17 mouse cellular contexts compared by ENCODE assay signal in the genomic region with DNA sequence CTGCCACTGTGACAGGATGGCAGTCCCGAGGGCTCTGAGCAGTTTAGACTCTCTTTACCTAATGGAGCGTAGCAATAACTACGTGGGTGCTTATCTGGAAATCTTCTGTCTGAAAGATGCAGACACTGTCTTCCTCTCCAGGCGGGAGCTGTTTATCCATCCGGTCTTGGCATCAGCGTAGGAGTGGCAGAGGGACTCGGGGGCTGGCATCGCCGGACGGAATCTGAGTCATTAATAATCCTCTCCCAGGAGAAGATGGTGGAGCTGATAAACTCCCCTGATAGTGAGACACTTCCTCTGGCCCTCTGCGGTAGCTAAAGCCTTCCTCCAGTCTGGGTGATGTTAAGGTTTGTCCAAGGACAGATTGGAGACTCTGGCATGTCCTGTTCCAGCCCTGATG. TPM values are rescaled to one million over a fixed set of nuclear protein-coding genes. Genes with fewer than 3 reads are reported as not detected.
A peak's percentile ranks its signal among the peaks of the same experiment; 100 is the strongest.
DNase-seq lines count a peak whose midpoint lies in the region; ATAC-seq lines count a peak whose summit lies in the region.
"Had no signal": no experiment of that assay in that cellular context is flagged by ENCODE, and none has a peak within 500 bp of the region (broad histone marks: within the 10 kb centered on the region; RNA-seq: fewer than 3 reads in every experiment).

No protein-coding gene starts in this region.

- no peak for DNase-seq in lung, adult 18-20 months
- peak; percentile 45 for DNase-seq in lung, postnatal 10 days
- peak; percentile 18 to 61 for DNase-seq in lung, postnatal 4 days
- DNase-seq in embryo, embryonic 11 days: no peak
- DNase-seq in cerebellum, adult 18-20 months: no peak
- DNase-seq: adrenal gland, postnatal 25 days; cerebellum, adult 8-10 months; forebrain, postnatal 0 days; gastrocnemius, postnatal 14 days; heart, postnatal 36 days had no signal

- H3K27me3 ChIP-seq in kidney, embryonic 16.5 days (ENCODE audit: insufficient read depth, low read length): no peaks in the 10 kb centered on the region
- no peaks in the 10 kb centered on the region for H3K27me3 ChIP-seq in kidney, embryonic 14.5 days (ENCODE audit: control insufficient read depth, insufficient read depth, low read length)
- H3K27me3 ChIP-seq in lung, embryonic 16.5 days (ENCODE audit: control insufficient read depth, insufficient read depth, low read depth, low read length): no peaks in the 10 kb centered on the region
- H3K27me3 ChIP-seq: forebrain, embryonic 13.5 days; heart, embryonic 13.5 days; hindbrain, embryonic 15.5 days had no signal

- H3K4me2 ChIP-seq in kidney, embryonic 16.5 days (replicated peaks; ENCODE audit: low read depth, low read length): no peak overlapping the region
- no peak overlapping the region for H3K4me2 ChIP-seq in kidney, embryonic 14.5 days (replicated peaks; ENCODE audit: low read depth, low read length)
- no peak overlapping the region for H3K4me2 ChIP-seq in lung, embryonic 16.5 days (ENCODE audit: low read depth, low read length)
- H3K4me2 ChIP-seq: forebrain, embryonic 13.5 days; heart, embryonic 13.5 days; hindbrain, embryonic 15.5 days had no signal

- ATAC-seq in kidney, embryonic 16.5 days (ENCODE audit: low FRiP score, low TSS enrichment): 0 out of 2 replicates have a peak, but pooled peaks have one; percentile 32
- ATAC-seq in kidney, embryonic 14.5 days (ENCODE audit: low FRiP score, low TSS enrichment): no peak
- 0 out of 2 replicates have a peak, but pooled peaks have one; percentile 19 for ATAC-seq in lung, embryonic 16.5 days (ENCODE audit: low read depth)
- ATAC-seq: forebrain, embryonic 13.5 days; forebrain, postnatal 0 days had no signal

- peak overlapping the region; percentile 29; the same call in 1 of the 2 replicates for H3K27ac ChIP-seq in kidney, embryonic 16.5 days (ENCODE audit: low read length)
- no peak overlapping the region for H3K27ac ChIP-seq in kidney, embryonic 14.5 days (ENCODE audit: low read depth, low read length)
- no peak overlapping the region for H3K27ac ChIP-seq in lung, embryonic 16.5 days (ENCODE audit: low read length)
- H3K27ac ChIP-seq: embryonic facial prominence, embryonic 10.5 days; forebrain, embryonic 13.5 days; heart, embryonic 13.5 days; hindbrain, embryonic 15.5 days had no signal

- H3K4me3 ChIP-seq in kidney, embryonic 16.5 days (ENCODE audit: low read length): no peak overlapping the region
- no peak overlapping the region for H3K4me3 ChIP-seq in kidney, embryonic 14.5 days (ENCODE audit: low read length)
- H3K4me3 ChIP-seq in lung, embryonic 16.5 days (ENCODE audit: low read length): no peak overlapping the region
- H3K4me3 ChIP-seq: embryonic facial prominence, embryonic 10.5 days; forebrain, embryonic 13.5 days; heart, embryonic 13.5 days; hindbrain, embryonic 15.5 days had no signal

- no peaks in the 10 kb centered on the region for H3K36me3 ChIP-seq in kidney, embryonic 16.5 days (ENCODE audit: insufficient read depth, low read length)
- no peaks in the 10 kb centered on the region for H3K36me3 ChIP-seq in kidney, embryonic 14.5 days (ENCODE audit: control insufficient read depth, insufficient read depth, low read length)
- no peaks in the 10 kb centered on the region for H3K36me3 ChIP-seq in lung, embryonic 16.5 days (ENCODE audit: control insufficient read depth, insufficient read depth, low read length)
- H3K36me3 ChIP-seq: embryonic facial prominence, embryonic 10.5 days; heart, embryonic 13.5 days; hindbrain, embryonic 15.5 days had no signal

- 19% methylated on average over 11 of the region's 11 CpGs for WGBS in kidney, embryonic 16.5 days
- 25% methylated on average over 11 of the region's 11 CpGs for WGBS in kidney, embryonic 14.5 days
- WGBS in lung, embryonic 16.5 days: 22% methylated on average over 11 of the region's 11 CpGs

- H3K9ac ChIP-seq in kidney, embryonic 16.5 days (replicated peaks; ENCODE audit: low read length): no peak overlapping the region
- no peak overlapping the region for H3K9ac ChIP-seq in kidney, embryonic 14.5 days (ENCODE audit: low read depth, low read length)
- H3K9ac ChIP-seq in lung, embryonic 16.5 days (ENCODE audit: low read length): no peak overlapping the region
- H3K9ac ChIP-seq: forebrain, embryonic 13.5 days; forebrain, postnatal 0 days; heart, embryonic 13.5 days; hindbrain, embryonic 15.5 days had no signal

- no peaks in the 10 kb centered on the region for H3K9me3 ChIP-seq in kidney, embryonic 16.5 days (ENCODE audit: low read length)
- no peaks in the 10 kb centered on the region for H3K9me3 ChIP-seq in kidney, embryonic 14.5 days (ENCODE audit: control insufficient read depth, low read length)
- H3K9me3 ChIP-seq in lung, embryonic 16.5 days (ENCODE audit: control insufficient read depth, low read length): no peaks in the 10 kb centered on the region
- H3K9me3 ChIP-seq: embryonic facial prominence, embryonic 10.5 days; forebrain, embryonic 13.5 days; heart, embryonic 13.5 days; hindbrain, embryonic 15.5 days had no signal

- peaks cover 5% of the 10 kb centered on the region; the same call in 1 of the 2 replicates for H3K4me1 ChIP-seq in kidney, embryonic 16.5 days (ENCODE audit: insufficient read depth, low read length)
- H3K4me1 ChIP-seq in kidney, embryonic 14.5 days (ENCODE audit: control insufficient read depth, insufficient read depth, low read length): 0 out of 2 replicates have a peak, but pooled peaks cover 2% of the 10 kb centered on the region
- H3K4me1 ChIP-seq in lung, embryonic 16.5 days (replicated peaks; ENCODE audit: control insufficient read depth, insufficient read depth, low read length): no peaks in the 10 kb centered on the region
- H3K4me1 ChIP-seq: forebrain, embryonic 13.5 days; heart, embryonic 13.5 days; hindbrain, embryonic 15.5 days had no signal

RNA-seq across cellular contexts. Expression of a gene that starts 52.9 kb away (rescaled TPM):
- 8.5 and 8.6 TPM in 2 replicates for polyA plus RNA-seq in kidney, embryonic 16.5 days (2015; fragmentation: Nextera tagmentation; extraction: Ambion mirVana)
- polyA plus RNA-seq in kidney, embryonic 14.5 days (2014; fragmentation: Nextera tagmentation; extraction: Ambion mirVana): 4.7 and 6.3 TPM in 2 replicates
- 48.5 and 52.7 TPM in 2 replicates for polyA plus RNA-seq in lung, embryonic 16.5 days (2015; fragmentation: Nextera tagmentation; extraction: Ambion mirVana)

Comparison
In these comparisons a context has a peak if more than half of its experiments do, and no peak if none do; other contexts are left out.
1. DNase-seq: peak in lung, postnatal 10 days (single experiment) and lung, postnatal 4 days (2 of 2); none in lung, adult 18-20 months (0 of 2), embryo, embryonic 11 days (single experiment) and cerebellum, adult 18-20 months (0 of 2).